Mouse (Mus musculus): Measurements from ENCODE around the gene Gnat1.

Gnat1 gene

GRCm38 (mm10) chr9:107643544-107644214, 35.8 kb downstream of the Gnat1 start:
- DNase-seq: no peak

DNA sequence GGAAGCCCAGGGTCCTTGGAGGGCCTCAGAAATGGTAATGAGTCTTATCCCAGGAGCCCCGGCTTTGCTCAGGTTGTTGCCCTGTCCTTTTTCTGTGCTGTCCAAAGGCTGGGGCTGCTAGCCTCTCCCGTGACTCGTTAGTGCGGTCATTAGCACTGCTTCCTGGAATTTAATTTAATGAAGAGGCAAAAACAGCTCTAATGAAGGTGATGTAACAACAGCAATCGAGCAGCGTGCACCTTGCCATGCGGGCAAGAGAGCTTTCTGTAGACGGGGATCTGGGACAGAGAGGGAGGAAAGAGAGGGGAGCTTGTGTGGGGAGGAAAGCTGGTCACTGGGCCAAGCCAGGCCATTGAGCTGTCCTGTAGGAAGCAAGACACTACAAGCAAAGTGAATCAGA, 37.8 kb downstream of the Gnat1 start:
- no peak for DNase-seq

DNA sequence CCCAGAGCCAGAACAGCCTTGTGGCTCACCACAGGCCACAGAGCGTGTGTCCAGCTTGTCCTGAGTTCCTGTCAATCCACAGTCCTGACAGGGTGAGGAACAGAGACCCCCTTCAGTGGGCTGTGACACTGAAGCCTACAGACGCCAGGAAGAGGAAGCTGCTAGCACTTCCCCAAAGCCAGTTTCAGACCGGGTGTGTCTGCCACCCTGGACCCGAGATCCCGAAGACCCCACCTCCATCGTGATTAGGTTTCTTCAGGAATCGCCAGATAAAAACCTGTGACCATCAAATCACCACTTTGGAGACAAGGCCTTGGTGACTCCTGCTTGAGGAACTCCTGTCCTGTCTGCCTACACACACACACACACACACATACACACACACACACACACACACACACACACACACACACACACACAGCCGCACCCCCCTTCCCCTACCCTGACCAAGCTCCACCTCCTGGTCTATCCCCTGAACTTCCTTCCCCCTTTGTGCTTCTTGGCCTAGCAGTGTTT, 39.2 kb downstream of the Gnat1 start:
- peak; percentile 53 to 54 for DNase-seq

- DNase-seq: no peak
Observed at GRCm38 (mm10) chr9:107637070-107637469, 42.4 kb downstream of the Gnat1 start.

- DNase-seq: peak; percentile 97 to 98
Observed at GRCm38 (mm10) chr9:107635279-107636028, 44.1 kb downstream of the Gnat1 start, which contains the start of gene Gnai2. Gene Gnai2 (minus strand): TSS chr9:107635367.

DNA sequence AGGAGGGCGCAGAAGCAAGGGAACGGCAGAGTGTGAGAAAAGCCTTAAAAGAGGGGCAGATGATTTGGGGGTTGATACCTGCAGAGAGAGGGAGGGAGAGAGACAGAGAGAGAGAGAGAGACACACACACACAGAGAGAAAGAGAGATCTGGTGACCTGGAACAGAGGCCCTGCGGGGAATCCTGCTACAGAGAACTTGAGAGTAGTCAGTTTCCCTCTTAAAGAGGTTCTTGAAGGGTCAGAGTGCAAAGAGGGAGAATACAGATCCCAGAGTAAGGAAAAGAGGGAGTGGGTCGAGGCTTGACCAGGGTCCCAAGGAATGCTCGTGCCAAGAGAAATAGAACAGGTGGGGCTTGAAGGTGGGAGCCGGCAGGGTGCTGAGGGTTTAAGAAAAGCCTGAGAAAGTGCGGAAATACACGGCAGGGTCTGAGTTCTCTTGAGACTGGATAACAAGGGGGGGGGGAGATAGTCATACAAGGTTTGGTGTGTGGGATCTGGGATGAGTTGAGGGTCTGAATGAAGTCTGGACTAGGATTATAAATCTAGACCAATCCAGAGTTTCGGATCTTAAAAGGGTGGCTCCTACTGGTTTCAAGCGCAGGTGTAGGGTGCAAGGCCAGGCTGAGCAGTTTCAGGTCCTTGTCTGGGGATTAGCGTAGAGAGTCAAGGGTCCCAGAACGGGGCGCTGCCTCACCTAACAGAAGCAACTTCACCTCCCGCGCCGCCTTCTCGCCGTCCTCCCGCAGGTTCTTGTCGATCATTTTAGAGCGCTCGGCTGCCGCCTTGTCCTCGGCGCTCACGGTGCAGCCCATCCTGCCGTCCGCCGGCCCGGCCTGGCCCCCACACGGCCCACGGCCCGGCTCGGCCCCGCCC, 44.9 kb downstream of the Gnat1 start:
- no peak for DNase-seq

DNA sequence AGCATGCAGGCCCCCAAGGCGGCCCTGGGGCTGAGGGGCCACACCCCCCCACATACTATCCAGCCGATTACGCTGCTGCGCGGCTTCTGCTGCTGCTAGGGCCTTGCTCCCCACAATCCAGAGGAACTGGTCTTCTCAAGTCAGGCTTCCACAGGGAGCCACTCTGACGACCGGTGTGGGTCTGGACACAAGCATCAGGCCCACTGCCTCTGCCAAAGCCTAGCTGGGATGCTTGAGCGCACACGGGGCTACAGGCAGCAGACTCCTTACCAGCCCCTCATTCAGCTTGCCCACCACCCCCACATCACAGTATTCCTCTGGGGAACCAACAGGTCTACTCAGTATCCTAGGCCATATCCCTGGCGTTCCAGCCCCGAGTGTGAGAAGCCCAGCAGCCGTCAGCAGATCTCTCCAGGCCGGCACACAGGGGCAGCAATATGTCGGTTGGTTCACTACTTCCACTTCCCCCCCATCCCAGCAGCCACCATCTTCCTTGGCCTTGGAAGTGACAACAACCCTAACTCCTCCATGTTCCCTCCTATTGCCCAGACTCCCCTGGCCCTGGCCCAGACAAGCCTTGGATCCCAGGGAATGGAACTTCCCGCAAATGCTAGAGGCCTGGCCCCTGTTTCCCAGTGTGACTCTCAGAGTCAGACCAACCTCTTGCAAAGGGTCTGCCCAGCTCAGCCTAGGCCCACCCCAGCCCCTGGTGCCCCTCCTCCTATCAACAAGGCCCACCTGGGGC, 45.7 kb downstream of the Gnat1 start:
- DNase-seq: peak; percentile 57 to 65

DNA sequence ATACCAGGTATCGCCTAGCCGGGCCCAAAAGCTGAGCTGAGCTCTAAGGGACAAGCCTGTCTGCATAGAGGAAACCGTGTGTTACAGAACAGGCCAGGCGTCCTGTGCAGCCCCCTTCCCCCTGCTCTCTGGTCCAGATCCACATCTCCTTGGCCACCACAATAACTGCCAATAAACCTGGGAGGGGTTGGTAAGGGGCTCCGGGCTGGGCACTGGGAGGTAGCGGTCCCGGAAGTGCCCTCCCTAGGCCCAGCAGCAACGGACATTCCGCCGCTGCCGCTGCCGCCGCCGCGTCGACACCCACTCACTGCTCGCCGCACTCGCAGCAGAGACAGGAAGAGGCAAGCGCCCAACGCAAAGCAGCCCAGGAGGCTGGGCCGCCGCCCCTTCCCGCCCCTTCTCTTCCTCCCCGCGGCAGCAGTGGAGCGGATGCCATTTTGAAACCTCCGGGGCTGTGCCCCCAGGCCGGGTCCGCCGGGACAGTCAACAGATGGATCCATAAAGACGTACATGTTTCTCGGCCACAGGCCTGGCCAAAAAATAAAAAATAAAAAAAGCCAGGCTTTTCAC, 46.3 kb downstream of the Gnat1 start:
- DNase-seq: peak; percentile 89 to 92

- DNase-seq: no peak
Observed at GRCm38 (mm10) chr9:107632478-107632877, 47.0 kb downstream of the Gnat1 start.

GRCm38 (mm10) chr9:107631861-107632260, 47.7 kb downstream of the Gnat1 start:
- no peak for DNase-seq

DNA sequence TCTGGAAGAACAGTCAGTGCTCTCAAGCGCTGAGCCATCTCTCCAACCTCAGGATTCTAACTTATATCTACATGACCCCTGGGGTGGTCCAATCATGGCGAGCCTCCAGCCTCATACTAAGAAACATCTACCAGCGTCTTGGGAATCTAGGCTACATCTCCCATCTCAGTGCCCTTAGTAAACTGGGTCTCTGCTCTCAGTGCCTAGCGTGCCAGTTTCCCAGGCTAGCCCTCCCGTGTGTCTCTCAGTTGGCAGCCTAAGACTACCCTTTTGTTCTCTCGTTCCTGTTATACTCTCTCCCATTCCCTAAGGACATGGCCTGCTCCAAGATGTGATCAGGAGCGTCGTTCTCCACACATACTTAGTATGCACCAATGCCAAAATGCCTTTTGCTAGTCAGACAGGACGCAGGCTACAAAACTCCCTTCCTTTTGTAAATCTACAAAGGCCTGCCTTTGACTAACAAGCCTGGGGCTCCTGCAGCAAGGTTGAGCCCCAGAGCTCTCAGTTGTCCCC, 48.1 kb downstream of the Gnat1 start:
- DNase-seq: no peak

- DNase-seq: peak in 1 of 2 experiments; percentile 41
Observed at GRCm38 (mm10) chr9:107630576-107630975, 48.9 kb downstream of the Gnat1 start.

DNA sequence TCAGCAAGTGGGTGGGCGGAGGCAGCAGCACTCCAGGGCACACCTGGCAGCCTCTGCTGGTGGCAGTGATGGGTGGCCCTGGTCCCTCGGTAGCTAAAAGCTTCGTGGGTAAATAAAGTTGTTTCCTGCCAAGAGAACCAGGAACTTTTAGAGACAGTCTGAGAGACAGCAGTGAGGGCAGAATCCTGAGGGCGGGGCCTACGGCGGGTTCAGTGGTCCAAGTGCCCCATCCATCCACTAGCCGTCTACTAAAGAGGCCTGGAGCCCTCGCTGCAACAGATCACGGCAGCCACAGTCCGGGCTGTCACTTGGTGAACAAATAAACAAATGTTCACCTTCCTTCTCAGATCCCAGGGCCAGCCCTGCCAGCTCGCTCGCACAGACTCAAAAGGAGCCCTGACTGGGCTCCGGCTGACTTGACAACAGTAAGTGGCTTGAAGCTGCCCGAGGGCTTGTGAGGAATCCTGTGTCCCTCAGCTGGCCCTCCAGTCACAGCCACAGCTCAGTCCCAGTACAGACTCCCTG, 49.5 kb downstream of the Gnat1 start:
- DNase-seq: peak; percentile 54 to 79

DNA sequence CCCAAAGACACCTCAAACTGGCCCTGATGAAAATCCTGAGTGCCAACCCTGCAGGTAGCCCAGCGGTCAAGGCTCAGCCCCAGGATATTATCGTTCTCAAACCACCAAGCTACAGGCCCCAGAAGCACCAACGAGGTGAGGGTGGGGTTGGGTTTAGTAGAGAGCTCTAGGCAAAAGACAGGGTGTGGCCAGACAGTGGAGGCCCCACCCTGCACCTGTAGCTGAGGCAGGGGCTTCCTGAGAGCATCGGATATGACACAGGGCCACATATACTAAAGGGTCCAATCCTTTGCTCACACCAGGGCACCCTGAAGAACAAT, 50.1 kb downstream of the Gnat1 start:
- DNase-seq: peak in 1 of 2 experiments; percentile 52

- no peak for DNase-seq
Observed at GRCm38 (mm10) chr9:107628721-107629410, 50.6 kb downstream of the Gnat1 start.

DNA sequence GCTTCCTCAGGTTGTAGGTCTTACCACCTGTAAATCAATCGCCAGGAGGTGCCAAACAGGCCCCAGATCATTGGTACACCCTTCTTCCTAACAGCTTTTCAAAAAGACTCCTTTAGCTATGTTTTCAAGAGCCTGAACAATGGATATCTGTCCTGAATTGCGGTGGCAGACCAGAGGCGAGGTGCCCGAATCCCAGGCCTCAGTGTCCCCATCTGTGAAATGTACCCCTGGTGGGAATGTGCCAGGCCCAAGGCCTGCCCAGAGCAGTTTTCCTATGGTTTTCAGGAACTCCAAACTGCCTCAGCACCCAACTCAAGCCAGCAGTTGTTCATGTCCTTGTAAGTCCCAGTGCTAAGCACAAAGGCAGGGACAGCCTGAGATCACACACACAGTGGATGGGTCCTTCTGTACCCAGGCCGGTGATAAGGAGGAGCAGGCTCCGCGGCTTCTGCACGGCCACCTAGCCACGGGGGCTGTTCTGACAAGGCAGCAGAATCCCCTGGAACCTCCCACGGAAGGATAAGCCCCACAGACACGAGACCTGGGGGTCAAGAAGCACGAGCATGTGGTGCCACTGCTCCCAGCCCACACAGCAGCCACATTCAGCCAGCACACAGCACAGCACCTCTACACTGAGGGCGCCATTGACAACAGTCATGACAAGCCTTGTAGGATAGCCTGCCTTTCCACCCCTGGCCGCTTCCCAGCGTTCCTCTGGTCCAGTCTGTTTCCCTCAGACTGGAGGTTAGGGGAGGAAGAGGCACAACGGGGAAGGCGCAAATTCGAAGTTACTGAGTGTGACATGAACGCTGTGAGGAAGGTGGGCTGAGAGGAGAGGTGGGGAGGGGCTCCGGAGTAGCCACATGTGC, 51.9 kb downstream of the Gnat1 start:
- DNase-seq: no peak

DNA sequence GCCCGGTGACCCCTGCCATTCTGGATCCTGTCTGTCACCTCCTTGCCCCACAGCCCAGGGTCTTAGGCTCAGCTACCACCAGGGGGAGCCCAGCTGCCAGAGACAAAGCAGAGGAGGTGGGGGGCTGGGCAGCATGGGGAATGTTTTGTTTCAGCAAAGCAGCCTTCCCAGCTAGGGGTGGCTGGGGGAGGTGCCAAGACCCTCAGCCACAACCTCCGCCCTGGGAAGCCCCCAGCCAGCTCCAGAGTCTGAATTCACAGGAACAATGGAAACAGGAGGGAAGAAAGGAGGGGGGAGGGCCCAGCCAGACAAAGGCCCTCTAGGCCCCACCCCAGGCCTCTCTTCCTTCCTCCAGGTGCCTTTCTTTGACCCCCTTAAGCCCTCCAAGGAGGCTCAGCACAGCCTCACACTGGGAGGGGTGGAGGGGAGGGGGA, 52.7 kb downstream of the Gnat1 start:
- DNase-seq: peak; percentile 92 to 93

DNA sequence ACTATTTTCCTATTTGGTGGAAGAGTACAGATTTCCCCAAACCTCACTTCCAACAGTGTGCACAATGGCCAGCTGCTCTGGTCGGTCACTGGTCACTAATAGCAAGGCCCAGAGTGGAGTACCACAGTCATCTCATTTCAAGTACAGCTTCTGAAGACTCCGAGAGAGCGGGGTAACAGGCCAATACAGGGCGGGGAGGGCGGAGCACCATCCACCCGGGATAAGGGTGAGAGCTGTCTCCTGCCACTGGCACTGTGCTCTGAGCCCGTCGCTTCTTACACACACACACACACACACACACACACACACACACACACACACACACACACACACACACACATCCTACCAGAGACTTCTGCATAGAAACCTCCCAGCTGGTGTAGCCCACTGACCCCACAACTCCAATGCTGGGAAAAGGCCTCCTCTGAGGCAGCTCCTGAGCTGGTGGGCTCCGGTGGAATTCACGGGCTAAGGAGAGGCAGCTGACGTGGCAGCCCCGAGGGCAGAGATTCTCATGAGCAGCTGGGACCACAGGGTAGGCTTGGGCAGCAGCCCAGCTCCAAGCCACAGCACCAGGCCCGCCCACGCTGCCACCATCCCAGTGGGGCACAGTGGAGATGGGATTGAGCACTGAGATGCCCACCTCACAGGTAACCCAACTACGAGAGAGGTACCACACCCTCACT, 53.2 kb downstream of the Gnat1 start:
- DNase-seq: no peak
